Mouse (Mus musculus) myocyte (in vitro differentiated cells): ENCODE measurements around the gene Zfp423. TPM values are rescaled to one million over a fixed set of nuclear protein-coding genes. Genes with fewer than 3 reads are reported as not detected.

Experiments used
- H3K27me3 ChIP-seq: one replicate; pipeline ENCODE4 v1.6.1; 2011; ENCODE audit not compliant: control insufficient read depth, insufficient read depth, insufficient read length
- H3K36me3 ChIP-seq: one replicate; pipeline ENCODE4 v1.6.1; 2011; ENCODE audit not compliant: control insufficient read depth, insufficient read depth
- H3K4me2 ChIP-seq: one replicate; pipeline ENCODE4 v1.6.1; 2011; ENCODE audit warnings: low read depth, control low read depth
- H3K4me3 ChIP-seq: one replicate; pipeline ENCODE4 v1.5.1; 2011; ENCODE audit warnings: mild to moderate bottlenecking, control low read depth, moderate library complexity
- H3K79me2 ChIP-seq: one replicate; pipeline ENCODE4 v1.6.1; 2011; ENCODE audit not compliant: control insufficient read depth, insufficient read depth
- H3ac ChIP-seq: one replicate; pipeline ENCODE4 v1.6.1; 2011; ENCODE audit not compliant: control insufficient read depth, insufficient read length
- CEBPB ChIP-seq: IDR thresholded peaks from 2 replicates; pipeline ENCODE4 v1.6.1; 2011; ENCODE audit warnings: mild to moderate bottlenecking, moderate library complexity; ENCODE audit not compliant: poor library complexity, insufficient read depth, severe bottlenecking
- E2F4 ChIP-seq: IDR thresholded peaks from one replicate; pipeline ENCODE4 v1.6.1; 2011; ENCODE audit warnings: mild to moderate bottlenecking, control low read depth, moderate library complexity; ENCODE audit not compliant: insufficient read depth
- MAX ChIP-seq: IDR thresholded peaks from one replicate; pipeline ENCODE4 v1.6.1; 2011; ENCODE audit warnings: low read depth, mild to moderate bottlenecking, control low read depth
- MYOD1 ChIP-seq, 3 experiments: IDR thresholded peaks; one replicate each; pipeline ENCODE4 v1.6.1; 2011; ENCODE audit warnings: control low read depth in 2 of 3, low read depth in 2 of 3, mild to moderate bottlenecking in 2 of 3, moderate library complexity in 1 of 3; ENCODE audit not compliant: insufficient read length in 2 of 3, control insufficient read depth in 1 of 3
- MYOG ChIP-seq, 3 experiments: IDR thresholded peaks; one replicate each; pipeline ENCODE4 v1.6.1; 2011; ENCODE audit warnings: control low read depth in 2 of 3, low read depth in 2 of 3, mild to moderate bottlenecking in 2 of 3; ENCODE audit not compliant: insufficient read length in 2 of 3, control insufficient read depth in 1 of 3, insufficient read depth in 1 of 3
- POLR2A ChIP-seq: IDR thresholded peaks from one replicate; pipeline ENCODE4 v1.6.1; 2011; ENCODE audit warnings: low read depth, mild to moderate bottlenecking, control low read depth, moderate library complexity; ENCODE audit not compliant: insufficient read length
- POLR2AphosphoS2 ChIP-seq: IDR thresholded peaks from one replicate; pipeline ENCODE4 v1.6.1; 2011; ENCODE audit warnings: low read depth, control low read depth; ENCODE audit not compliant: insufficient read length
- REST ChIP-seq: IDR thresholded peaks from one replicate; pipeline ENCODE4 v1.6.1; 2011; ENCODE audit warnings: mild to moderate bottlenecking, control low read depth, moderate library complexity; ENCODE audit not compliant: insufficient read depth, insufficient read length
- SRF ChIP-seq: IDR thresholded peaks from one replicate; pipeline ENCODE4 v1.6.1; 2011; ENCODE audit warnings: low read depth; ENCODE audit not compliant: control insufficient read depth, insufficient read length
- TCF12 ChIP-seq: IDR thresholded peaks from one replicate; pipeline ENCODE4 v1.6.1; 2011; ENCODE audit warnings: mild to moderate bottlenecking, control low read depth; ENCODE audit not compliant: poor library complexity, insufficient read depth, severe bottlenecking
- TCF3 ChIP-seq: IDR thresholded peaks from one replicate; pipeline ENCODE4 v1.6.1; 2011; ENCODE audit warnings: low read depth, control low read depth; ENCODE audit not compliant: insufficient read length
- USF1 ChIP-seq: IDR thresholded peaks from one replicate; pipeline ENCODE4 v1.6.1; 2011; ENCODE audit warnings: low read depth, mild to moderate bottlenecking, control low read depth, moderate library complexity
- polyA plus RNA-seq: library from polyadenylated mRNA; unstranded; fragments of >200 nt; fragmentation: generic; extraction: Trizol; gene quantifications from one replicate; pipeline ENCODE4 v1.2.1, GENCODE M21; 2012; ENCODE audit warnings: missing spikeins

Gene Zfp423
- polyA plus RNA-seq, 1 experiment, result 0.04 TPM

- Histone ChIP-seq H3K4me3 (no peak overlapping the region), H3K4me2 (no peak overlapping the region)
These were observed 136.2 kb downstream of the Zfp423 start for GRCm38 (mm10) chr8:87823172-87823571.

GRCm38 (mm10) chr8:87822690-87823089 is 136.7 kb downstream of the Zfp423 start:
- no peaks in the 10 kb centered on the region for H3K27me3 ChIP-seq
- no peak overlapping the region for H3K4me3 ChIP-seq
- no peak overlapping the region for H3K4me2 ChIP-seq
- TF ChIP-seq TCF12 (no peak), POLR2A (no peak), E2F4 (no peak), REST (no peak), SRF (no peak), MYOG (IDR thresholded peaks at IDR 0.05; ENCODE audit: control insufficient read depth in 1 of 3, insufficient read depth in 1 of 3, insufficient read length in 2 of 3, low read depth in 2 of 3) (no peak), TCF3 (no peak), MAX (no peak), POLR2AphosphoS2 (no peak), CEBPB (no peak), MYOD1 (IDR thresholded peaks at IDR 0.05; ENCODE audit: control insufficient read depth in 1 of 3, insufficient read length in 2 of 3, low read depth in 2 of 3) (no peak), USF1 (no peak)
- no peaks in the 10 kb centered on the region for H3K79me2 ChIP-seq
- no peaks in the 10 kb centered on the region for H3K36me3 ChIP-seq
- no peak overlapping the region for H3ac ChIP-seq

More at GRCm38 (mm10) chr8:87823172-87823571, 136.2 kb downstream of the Zfp423 start:
- Histone ChIP-seq H3ac (no peak overlapping the region), H3K79me2 (no peaks in the 10 kb centered on the region), H3K27me3 (no peaks in the 10 kb centered on the region), H3K36me3 (no peaks in the 10 kb centered on the region)
- no peak for TF ChIP-seq USF1
- no peak for TF ChIP-seq MYOG (IDR thresholded peaks at IDR 0.05; ENCODE audit: control insufficient read depth in 1 of 3, insufficient read depth in 1 of 3, insufficient read length in 2 of 3, low read depth in 2 of 3)
- TF ChIP-seq POLR2A, result no peak
- TF ChIP-seq CEBPB, result no peak
- no peak for TF ChIP-seq TCF3
- TF ChIP-seq REST, result no peak
- TF ChIP-seq MAX, result no peak
- no peak for TF ChIP-seq SRF
- TF ChIP-seq MYOD1 (IDR thresholded peaks at IDR 0.05; ENCODE audit: control insufficient read depth in 1 of 3, insufficient read length in 2 of 3, low read depth in 2 of 3), result no peak
- no peak for TF ChIP-seq E2F4

DNA sequence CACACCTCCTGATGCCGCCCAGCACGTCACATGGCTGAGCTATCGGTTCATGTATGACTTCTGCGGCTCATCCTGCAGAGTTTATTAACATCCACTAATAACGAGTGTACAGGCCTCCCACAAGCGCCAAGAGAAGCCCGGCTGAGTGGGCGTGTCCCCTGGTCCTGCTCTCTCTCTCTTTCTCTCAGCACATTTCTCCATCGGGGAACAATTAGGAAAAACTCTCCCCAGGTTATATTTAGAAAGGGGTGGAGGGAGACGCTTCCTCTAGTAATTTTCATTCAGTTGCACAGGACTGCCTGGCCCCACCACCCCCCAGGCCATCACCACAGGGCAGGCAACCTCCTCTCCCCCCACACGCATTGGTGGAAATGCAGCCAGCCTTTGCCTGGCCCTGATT is 137.2 kb downstream of the Zfp423 start:
- H3ac ChIP-seq, result no peak overlapping the region
- no peak overlapping the region for H3K4me2 ChIP-seq
- no peaks in the 10 kb centered on the region for H3K36me3 ChIP-seq
- no peaks in the 10 kb centered on the region for H3K79me2 ChIP-seq
- no peaks in the 10 kb centered on the region for H3K27me3 ChIP-seq
- TF ChIP-seq POLR2AphosphoS2 (no peak), POLR2A (no peak), REST (no peak), MAX (no peak), E2F4 (no peak), MYOD1 (IDR thresholded peaks at IDR 0.05; ENCODE audit: control insufficient read depth in 1 of 3, insufficient read length in 2 of 3, low read depth in 2 of 3) (no peak), USF1 (no peak), CEBPB (no peak), TCF12 (no peak), TCF3 (no peak), MYOG (IDR thresholded peaks at IDR 0.05; ENCODE audit: control insufficient read depth in 1 of 3, insufficient read depth in 1 of 3, insufficient read length in 2 of 3, low read depth in 2 of 3) (no peak), SRF (no peak)
- no peak overlapping the region for H3K4me3 ChIP-seq

- H3K79me2 ChIP-seq, result no peaks in the 10 kb centered on the region
- no peaks in the 10 kb centered on the region for H3K27me3 ChIP-seq
- H3K36me3 ChIP-seq, result no peaks in the 10 kb centered on the region
- H3ac ChIP-seq, result no peak overlapping the region
- no peak overlapping the region for H3K4me2 ChIP-seq
- no peak overlapping the region for H3K4me3 ChIP-seq
- TF ChIP-seq USF1 (no peak), POLR2A (no peak), POLR2AphosphoS2 (no peak), MYOG (IDR thresholded peaks at IDR 0.05; ENCODE audit: control insufficient read depth in 1 of 3, insufficient read depth in 1 of 3, insufficient read length in 2 of 3, low read depth in 2 of 3) (no peak), SRF (no peak), TCF12 (no peak), E2F4 (no peak), TCF3 (no peak), MAX (no peak), REST (no peak), CEBPB (no peak), MYOD1 (IDR thresholded peaks at IDR 0.05; ENCODE audit: control insufficient read depth in 1 of 3, insufficient read length in 2 of 3, low read depth in 2 of 3) (no peak)
These were observed 137.7 kb downstream of the Zfp423 start for GRCm38 (mm10) chr8:87821655-87822054.

GRCm38 (mm10) chr8:87819263-87819662 is 140.1 kb downstream of the Zfp423 start:
- H3K4me3 ChIP-seq, result no peak overlapping the region
- H3K27me3 ChIP-seq, result no peaks in the 10 kb centered on the region
- no peaks in the 10 kb centered on the region for H3K36me3 ChIP-seq
- H3K4me2 ChIP-seq, result no peak overlapping the region
- H3K79me2 ChIP-seq, result no peaks in the 10 kb centered on the region
- no peak overlapping the region for H3ac ChIP-seq
- no peak for TF ChIP-seq MYOD1 (IDR thresholded peaks at IDR 0.05; ENCODE audit: control insufficient read depth in 1 of 3, insufficient read length in 2 of 3, low read depth in 2 of 3)
- TF ChIP-seq TCF12, result no peak
- TF ChIP-seq POLR2AphosphoS2, result no peak
